Mouse (Mus musculus): ENCODE measurements around the gene Lrch3.

DNA sequence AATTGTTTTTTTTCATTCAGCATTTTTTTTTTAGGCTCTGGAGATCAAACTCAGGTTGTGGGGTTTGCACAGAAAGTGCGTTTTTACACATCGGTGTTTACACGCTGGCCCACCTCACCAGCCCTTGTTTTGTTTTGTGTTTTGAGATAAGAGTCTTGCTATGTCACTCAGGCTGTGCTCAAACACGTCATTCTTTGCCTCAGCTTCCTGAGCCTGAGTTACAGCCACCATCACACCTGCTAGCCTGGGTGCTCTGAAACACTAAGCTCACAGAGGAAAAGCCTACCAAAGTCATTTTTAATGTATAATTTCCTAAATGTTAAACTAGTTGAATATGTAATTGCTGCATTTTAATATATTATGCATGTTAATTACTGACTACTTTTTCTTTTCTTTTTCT, 67.5 kb downstream of the Lrch3 start:
- TF ChIP-seq POLR2A (IDR thresholded peaks at IDR 0.05; ENCODE audit: insufficient read length, low read depth) (no peak), REST (IDR thresholded peaks at IDR 0.05; ENCODE audit: insufficient read depth, insufficient read length) (no peak), MAX (IDR thresholded peaks at IDR 0.05; ENCODE audit: low read depth) (no peak), SRF (IDR thresholded peaks at IDR 0.05; ENCODE audit: control insufficient read depth, insufficient read length, low read depth) (no peak)
